Mouse (Mus musculus) splenic B cell, adult 2 months (primary cell): Measurements from ENCODE around the gene Gipr.

Source experiments
- DNase-seq: peaks from one replicate; pipeline ENCODE4 v3.0.0-alpha.2; 2011; ENCODE audit warnings: low read depth, low spot score
- H3K27me3 ChIP-seq: 2 replicates; pipeline ENCODE4 v1.6.1; 2012; ENCODE audit warnings: mild to moderate bottlenecking, low read length, moderate library complexity, mixed read lengths; ENCODE audit not compliant: control insufficient read depth, poor library complexity, insufficient read depth, severe bottlenecking
- H3K36me3 ChIP-seq: 2 replicates; pipeline ENCODE4 v1.6.1; 2012; ENCODE audit warnings: mild to moderate bottlenecking, low read length, moderate library complexity, mixed read lengths; ENCODE audit not compliant: control insufficient read depth, poor library complexity, insufficient read depth, severe bottlenecking

Gene Gipr

DNA sequence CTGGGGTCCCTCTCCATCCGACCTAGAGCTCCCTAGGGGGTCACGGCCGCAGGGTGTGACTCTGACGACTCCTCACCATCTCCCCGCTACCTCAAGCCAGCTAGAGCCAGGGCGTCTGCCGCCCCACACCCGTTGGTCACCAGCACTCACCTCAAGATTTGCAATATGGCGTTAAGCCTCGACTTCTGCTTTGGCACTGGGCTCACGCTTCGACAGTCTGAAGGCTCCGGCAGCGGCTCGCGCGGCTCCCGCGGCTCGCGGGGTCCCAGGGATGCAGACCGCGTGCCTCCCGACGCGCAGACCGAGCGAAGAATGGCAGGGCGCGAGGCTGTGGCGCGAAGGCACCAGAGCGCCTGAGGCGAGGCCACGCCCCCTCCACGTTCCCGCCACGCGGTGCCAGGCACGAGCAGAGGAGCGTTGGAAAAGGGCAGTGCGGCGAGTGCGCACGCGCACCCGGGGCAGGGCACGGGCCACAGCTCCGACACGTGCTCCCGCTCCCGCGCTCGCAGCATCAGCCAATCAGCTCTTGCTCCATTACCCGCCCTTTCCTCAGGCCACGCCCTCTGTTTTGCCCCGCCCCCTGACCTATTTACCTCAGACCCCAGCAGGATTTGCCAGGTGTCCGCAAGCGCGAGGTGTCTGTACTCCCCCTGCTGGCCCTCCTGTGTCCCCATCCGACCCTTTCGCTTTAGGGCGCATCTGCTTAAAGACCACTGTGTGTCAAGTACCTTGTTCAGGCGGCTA lies 47.7 kb downstream of the Gipr start, which contains the start of gene Gm4969:
Gene Gm4969 (minus strand): TSS at position 341 of the 744 bp plus-strand sequence.
- no peaks in the 10 kb centered on the region for H3K36me3 ChIP-seq
- DNase-seq, result peak; percentile 44
- no peaks in the 10 kb centered on the region; the same call in 1 of the 2 replicates for H3K27me3 ChIP-seq

DNA sequence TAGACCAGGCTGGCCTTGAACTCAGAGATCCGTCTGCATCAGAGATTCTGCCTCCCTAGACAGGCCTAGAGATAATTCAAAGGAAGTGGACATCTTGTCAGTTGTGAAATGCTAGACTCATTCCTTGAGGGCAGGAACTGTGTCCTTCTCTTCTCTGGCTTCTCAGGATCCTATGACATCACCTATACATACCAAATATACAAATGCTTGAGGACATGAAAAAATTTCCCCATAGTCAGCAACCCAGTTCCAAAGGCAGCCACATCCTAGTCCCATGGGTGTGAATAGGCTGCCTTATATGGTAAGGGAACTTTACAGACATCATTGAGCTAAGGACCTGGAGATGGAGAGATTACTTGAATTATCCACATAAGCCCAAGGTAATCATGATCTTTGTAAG lies 56.4 kb downstream of the Gipr start:
- DNase-seq, result no peak
- no peaks in the 10 kb centered on the region for H3K27me3 ChIP-seq
- no peaks in the 10 kb centered on the region for H3K36me3 ChIP-seq

DNA sequence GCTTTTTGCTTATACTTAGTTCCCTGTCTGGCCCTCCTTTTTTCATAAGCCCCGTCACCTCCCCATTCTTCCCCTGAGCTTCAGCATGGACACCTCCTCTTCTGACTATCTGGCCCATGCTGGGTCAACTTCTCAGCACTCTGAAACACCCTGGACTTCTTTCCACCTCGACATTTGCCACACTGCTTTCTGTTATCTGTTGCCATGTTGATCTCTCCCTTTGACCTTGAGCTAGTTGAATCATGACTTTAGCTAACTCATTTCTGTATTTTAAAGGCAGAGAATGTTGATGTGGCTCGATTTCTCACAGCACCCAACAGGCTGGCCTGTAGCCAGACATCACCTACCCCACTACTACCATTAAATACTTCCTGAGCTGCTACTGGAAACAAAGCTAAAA lies 58.5 kb downstream of the Gipr start:
- Histone ChIP-seq H3K36me3 (no peaks in the 10 kb centered on the region), H3K27me3 (no peaks in the 10 kb centered on the region)
- DNase-seq, result no peak
